Mouse (Mus musculus): ENCODE measurements around the gene Prkaa1.
A peak's percentile ranks its signal among the peaks of the same experiment; 100 is the strongest.
"Not testable (repeated sequence)": the region's sequence is repeated elsewhere in the genome, so short reads cannot be mapped to it uniquely, and the experiment has no call there.

Gene Prkaa1

GRCm38 (mm10) chr15:5130887-5131668 is 12.6 kb upstream of the Prkaa1 start:
- not testable (repeated sequence) for DNase-seq

- no peak for DNase-seq
Observed at GRCm38 (mm10) chr15:5133301-5133700, 10.4 kb upstream of the Prkaa1 start.

- no peak for DNase-seq
Observed at GRCm38 (mm10) chr15:5134179-5134578, 9.5 kb upstream of the Prkaa1 start.

DNA sequence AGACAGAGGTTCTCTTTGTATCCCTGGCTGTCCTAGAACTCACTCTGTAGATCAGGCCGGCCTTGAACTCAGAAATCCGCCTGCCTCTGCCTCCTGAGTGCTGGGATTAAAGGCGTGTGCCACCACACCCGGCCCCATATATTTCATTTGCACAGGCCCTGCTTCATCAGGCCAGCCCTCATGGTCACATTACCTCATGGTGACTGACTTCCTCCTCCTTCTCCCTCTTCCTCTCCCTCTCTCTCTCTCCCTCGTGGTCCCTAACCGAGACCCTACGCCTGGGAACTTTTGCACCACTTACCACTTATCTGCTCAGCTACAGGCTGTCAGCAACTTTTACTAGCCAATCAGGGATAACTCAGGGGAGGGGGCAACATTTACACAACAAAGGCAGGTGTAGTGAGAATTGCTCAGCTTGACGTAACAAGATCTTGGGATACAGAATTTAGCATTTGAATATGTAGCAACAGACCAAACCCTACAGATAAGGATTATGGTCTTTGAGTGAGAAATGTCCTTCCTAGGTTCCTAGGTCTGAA is 8.6 kb upstream of the Prkaa1 start:
- no peak for DNase-seq

DNA sequence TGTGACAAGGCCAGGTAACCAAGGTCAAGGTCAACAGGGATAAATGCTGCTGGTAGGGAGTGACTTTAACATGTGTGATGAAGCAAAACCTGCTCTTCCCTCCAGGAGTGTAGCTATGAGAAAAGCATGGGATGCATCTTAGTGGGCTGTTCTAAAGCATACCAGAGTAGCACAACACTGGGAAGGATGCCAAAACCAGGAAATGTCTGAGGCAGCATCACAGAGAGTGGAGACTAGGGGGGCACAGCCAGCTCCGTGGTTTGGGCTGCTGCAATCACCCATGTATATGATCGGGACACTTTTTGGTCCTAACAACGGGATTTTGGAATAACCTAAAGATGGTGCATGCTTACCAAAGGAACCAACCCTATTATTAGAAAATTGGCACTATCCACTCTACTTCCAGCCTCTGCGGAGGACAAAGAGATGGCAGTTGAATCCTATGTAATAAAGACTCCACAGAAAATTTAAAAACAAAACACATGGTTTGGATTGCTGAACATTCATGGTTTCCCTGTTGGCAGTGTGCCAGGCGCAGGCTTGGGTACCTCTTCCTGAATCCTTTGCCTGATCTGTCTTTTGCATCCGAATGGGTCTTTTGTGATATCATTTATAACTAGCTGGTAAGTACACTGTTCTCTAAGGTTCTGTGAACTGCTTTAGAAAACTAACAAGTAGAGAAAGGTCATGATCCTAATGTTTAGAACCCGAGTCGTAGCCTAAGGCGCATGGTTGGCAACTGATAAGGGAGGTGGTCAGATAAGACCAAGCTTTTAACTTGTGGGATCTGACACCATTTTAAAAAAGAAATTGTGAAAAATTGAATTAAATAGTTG is 5.4 kb upstream of the Prkaa1 start:
- no peak for DNase-seq

DNA sequence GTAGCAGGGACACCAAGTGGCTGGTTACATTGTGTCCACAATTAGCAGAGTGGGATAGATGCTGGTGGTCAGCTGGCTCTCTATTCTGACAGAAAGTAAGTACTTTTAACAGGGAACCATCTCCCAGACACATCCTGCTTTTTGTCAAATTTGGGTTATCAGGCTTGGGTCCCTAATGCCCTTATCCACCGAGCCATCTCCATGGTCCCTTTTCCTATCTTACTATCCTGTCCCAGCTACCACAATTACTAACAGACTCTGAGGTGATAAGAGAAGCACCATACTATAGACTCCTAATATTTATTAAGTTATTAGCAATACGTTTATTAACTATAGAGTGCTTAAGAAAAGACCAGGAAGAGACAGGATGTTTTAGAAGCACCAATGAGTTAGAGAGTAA is 4.3 kb upstream of the Prkaa1 start:
- DNase-seq = no peak

- no peak for DNase-seq
Observed at GRCm38 (mm10) chr15:5139863-5140262, 3.8 kb upstream of the Prkaa1 start.

- DNase-seq = no peak
Observed at GRCm38 (mm10) chr15:5140357-5140756, 3.3 kb upstream of the Prkaa1 start.

DNA sequence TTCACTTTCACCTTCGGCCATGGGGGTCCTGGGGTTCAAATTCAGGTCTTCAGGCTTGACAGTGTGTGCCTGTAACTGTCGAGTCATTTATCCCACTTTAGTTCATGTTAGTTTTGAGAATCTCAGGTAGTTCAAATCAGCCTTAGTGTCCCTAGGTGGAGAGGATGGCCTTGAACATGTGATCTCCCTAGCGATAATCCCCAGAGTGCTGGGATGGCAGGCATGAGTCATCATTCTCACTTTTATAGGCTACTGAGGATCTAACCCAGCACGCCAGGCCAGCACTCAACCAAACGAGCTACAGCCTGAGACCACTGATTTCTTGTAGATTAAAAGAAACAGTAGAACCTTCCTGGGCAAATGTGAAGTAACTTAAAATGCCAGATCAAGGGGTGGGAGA is 1.6 kb upstream of the Prkaa1 start:
- DNase-seq = no peak

GRCm38 (mm10) chr15:5142714-5143113 is 947 bp upstream of the Prkaa1 start:
- DNase-seq = no peak

- peak; percentile 75 for DNase-seq
Observed at GRCm38 (mm10) chr15:5144021-5144778, 539 bp downstream of the Prkaa1 start.

DNA sequence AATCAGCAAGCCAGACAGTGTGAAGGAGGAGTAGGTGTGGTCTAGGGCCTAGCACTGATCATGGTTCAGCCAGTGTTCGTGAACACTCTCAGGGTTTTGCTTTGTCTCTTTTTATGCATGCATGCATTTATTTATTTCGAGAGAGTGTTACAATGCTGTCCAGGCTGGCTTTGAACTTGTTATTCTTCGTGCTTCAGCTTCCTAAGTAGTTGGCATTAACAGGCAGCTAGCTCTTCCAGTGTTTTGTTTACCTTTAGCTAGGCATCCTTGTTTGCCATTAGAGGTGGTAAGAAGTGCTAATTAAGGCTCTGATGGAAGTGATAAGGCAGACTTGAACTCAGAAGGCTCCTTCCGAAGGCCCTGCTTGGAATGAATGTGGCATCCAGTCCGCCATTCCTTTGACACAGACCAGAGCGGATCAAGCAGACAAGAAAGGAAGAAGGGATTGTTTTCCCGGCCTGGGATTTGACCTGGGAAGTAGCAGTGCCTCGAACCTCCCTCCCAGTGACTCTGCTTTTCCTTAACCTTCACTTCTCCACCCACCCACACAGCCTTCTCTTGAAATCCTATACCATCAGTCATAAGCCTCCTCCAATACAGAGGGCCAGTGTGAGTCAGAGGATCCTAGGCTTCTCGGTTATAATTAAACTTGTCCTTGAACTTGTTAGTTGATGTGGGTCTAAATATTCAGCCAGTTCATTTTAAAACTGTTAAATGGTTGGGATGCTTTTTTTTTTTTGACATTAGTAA is 1.7 kb downstream of the Prkaa1 start:
- no peak for DNase-seq

DNA sequence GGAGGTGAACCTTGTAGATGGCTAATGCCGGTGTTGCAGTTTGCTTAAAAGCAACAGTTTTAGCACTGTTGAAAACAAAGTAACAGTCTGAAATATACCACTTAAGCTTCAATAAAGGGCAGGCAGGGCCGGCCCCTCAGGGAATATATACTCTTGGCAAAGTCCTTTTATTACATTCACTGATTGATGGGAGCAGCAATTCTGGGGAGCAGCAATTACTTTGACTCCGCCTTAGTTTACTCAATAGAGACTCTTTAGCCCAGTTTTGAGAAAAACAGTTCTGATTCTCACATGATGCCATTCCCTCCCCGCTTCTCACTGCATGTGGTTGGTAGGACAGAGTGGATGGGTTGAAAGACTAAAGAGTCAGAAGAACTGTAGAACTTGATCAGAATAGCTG is 5.5 kb downstream of the Prkaa1 start:
- DNase-seq = no peak

DNA sequence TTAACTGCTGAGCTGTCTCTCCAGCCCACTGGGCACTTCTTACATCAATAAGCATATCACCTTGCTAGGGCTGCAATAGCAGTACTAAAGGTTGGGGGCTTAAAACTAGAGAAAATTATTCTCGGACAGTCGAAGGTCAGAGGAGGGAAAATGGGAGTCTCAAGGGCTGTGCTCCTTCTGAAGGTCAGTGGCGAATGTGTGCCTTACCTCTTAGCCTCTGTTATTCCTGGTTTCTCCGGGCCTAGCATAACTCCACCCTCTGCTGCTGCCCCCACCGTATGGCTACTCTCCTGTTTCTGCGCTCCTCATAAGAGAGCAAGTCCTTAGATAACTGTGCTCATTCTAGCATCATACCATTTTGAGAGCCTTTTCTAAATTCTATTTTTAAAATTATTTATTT is 8.5 kb downstream of the Prkaa1 start:
- no peak for DNase-seq

DNA sequence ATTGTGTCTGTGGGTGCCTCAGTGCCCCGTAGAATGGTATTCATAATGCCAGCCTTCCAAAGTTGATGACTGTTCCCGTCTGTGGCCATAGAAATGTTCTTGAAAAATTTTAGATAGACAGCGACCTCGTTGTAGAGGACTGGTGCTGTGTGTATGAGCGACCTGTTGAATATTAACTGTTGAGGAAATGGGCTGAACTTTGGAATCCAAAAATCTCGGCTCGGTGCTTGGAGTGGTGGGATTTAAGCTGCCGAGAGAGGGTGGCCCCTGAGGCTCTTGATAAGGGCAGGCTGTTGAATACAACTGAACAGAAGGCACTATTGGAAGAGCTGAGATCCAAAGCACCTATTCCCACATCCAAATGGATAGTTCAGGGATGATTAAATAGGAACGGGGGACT is 11.0 kb downstream of the Prkaa1 start:
- no peak for DNase-seq

DNA sequence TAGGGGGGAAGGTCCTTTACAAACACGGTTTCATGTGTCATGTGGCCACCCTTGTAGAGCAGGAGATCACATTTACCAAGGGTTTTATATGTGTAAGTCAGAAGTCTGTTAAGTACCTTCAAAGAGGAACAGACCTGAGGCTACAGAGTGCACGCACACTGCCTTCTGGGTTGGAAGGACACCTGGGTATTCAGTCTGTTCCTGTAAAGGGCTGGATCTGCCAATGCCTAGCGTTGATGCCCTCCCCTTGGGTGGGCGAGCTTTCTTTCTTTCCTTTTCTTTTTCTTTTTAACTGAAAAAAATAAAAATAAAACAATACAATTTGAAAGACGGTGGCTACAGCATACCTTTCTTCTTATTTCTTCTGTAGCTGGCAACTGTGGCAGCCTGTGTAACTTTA is 11.4 kb downstream of the Prkaa1 start:
- no peak for DNase-seq

DNA sequence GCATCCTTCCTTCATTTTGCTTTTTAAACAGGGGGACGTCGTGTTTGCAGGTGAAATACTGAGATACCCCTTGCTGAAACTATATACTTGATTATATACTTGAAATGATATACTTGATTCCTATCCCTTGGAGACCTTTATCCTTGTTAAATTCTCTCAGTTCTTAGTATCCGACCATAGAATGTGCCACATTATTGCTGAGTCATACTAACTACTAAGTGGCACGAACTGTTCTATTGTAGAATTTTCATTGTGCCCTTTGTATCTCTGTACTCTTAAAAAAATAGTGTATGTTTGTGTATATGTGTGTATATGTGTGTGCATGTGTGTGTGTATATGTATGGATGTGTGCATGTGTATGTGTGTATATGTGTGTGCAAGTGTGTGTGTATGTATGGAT is 12.7 kb downstream of the Prkaa1 start:
- DNase-seq = no peak

DNA sequence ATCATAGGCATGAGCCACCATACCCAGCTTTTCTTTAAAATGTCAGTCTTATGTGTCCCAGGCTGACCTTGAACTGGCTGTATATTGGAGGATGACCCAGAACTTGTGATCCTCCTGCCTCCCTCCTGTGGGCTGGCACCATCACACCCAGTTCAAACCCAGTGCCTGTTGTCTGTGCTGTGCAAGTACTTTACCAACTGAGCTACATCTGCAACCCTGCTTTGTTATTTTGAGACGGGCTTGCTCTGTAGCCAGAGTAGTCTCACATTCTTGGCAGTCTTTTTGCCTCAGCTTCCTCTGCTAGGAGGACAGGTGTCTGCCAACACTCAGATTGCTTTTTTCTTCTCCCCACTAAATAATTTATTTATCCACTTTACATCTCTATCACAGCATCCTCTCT is 13.7 kb downstream of the Prkaa1 start:
- DNase-seq = no peak

DNA sequence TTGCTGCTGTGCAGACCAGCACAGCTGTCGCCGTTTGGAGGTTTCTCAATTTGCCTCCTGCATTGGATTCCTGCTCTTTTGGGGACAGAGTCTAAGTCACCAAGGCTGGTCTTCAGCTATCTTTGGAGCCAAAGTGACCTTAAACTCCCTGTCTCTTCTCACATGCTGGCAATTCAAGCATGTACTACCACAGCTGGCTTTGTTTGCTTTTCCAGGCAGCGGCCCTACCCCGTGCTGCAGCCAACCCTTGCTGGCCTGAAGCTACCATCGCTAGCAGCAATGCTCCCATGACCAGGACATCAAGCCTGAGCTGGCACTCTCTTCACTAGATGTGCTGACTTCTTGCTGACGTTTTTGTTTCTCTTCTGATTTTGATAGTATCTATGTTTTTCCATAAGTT is 15.2 kb downstream of the Prkaa1 start:
- no peak for DNase-seq

DNA sequence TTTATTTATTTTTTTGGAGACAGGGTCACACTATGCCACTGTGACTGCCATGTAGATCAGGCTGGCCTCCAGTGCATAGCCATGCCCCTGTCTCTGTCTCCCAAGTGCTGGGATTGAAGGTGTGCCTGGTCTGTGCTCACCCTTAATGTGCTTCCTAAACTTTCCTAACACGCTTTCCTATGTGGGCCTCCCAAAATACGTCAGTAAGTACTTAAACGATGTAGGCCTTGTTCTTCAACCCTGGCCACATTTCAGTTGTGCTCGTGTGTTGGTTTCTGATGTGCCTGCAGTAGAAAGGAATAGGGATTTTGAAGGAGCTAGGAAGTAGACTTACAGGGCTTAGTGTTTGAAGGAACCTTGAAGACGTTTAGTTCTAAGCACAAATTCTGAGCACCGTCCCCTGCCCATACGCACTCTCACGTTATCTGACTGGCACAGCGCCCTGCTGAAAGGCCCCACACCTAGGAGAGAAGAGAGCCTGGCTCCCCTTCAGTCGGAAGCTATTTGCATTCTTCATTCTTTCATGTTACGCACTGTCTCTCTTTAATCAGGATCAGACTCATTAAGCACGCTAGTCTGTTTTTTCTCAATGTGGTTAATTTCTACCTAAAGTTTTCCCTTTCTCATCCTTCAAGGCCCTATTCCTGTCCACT is 21.6 kb downstream of the Prkaa1 start:
- DNase-seq = no peak

DNA sequence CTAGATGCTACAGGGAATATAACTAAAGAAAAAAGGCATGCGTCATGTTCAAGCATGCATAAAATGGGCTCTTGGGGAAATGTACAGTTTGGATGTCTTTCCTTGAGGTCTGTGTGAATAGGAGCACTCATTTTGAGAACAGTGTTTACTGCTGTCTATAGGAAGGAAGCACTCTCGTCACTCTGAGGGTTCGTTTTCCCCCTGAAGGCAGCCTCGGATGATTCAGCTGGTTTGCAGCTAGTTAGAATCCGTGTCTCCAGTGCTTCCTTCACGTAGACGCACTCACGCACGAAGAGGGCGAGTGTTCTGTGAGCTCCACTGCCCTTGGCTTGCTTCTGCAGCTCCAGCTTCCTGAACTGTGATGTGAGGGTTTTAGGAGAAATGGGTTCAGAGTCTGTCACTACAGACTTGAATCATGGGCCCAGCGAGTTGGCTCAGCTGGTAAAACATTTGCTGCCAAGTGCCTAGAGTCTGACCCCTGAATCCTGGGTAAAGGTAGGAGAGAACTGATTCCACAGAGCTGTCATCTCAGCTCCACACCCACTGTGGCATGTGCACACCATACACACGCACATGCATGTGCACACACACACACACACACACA is 29.7 kb downstream of the Prkaa1 start:
- no peak for DNase-seq

All from kidney, adult 18-20 months (tissue).